Mouse (Mus musculus): Measurements from ENCODE around the gene Gm20662. TPM values are rescaled to one million over a fixed set of nuclear protein-coding genes. Genes with fewer than 3 reads are reported as not detected.

Gene Gm20662
- polyA plus RNA-seq, 1 experiment: 6.9 TPM

DNA sequence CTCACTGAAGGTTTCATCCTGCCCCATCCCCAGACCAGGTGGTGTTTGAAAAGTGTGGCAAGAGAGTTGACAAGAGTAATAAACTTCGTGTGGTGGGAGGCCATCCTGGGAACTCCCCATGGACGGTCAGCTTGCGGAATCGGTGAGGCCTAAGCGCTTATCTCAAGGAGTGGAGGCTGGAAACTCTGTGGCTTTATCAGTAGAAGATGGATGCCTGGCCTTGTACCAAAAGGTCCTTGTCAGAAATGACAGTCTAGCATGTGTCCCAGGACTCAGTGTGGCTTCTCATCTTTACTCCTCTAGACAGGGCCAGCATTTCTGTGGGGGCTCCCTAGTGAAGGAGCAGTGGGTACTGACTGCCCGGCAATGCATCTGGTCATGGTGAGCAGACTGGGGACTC, 87.4 kb downstream of the Gm20662 start:
- Histone ChIP-seq H3K27me3 (ENCODE audit: control insufficient read depth, insufficient read depth, low read length) (no peaks in the 10 kb centered on the region), H3K4me3 (replicated peaks; ENCODE audit: insufficient read depth, low read depth, low read length) (no peak overlapping the region), H3K27ac (ENCODE audit: insufficient read depth, low read length) (no peak overlapping the region), H3K4me1 (ENCODE audit: control insufficient read depth, insufficient read depth, low read length) (peaks cover 15% of the 10 kb centered on the region)
- TF ChIP-seq POLR2A (IDR thresholded peaks at IDR 0.05; ENCODE audit: borderline replicate concordance, insufficient read depth, low read length): no peak
- TF ChIP-seq CTCF (IDR thresholded peaks at IDR 0.05; ENCODE audit: borderline replicate concordance, insufficient read depth, low read depth, low read length): no peak
- no peak for DNase-seq
- WGBS: 90% methylated on average over 6 of the region's 6 CpGs

DNA sequence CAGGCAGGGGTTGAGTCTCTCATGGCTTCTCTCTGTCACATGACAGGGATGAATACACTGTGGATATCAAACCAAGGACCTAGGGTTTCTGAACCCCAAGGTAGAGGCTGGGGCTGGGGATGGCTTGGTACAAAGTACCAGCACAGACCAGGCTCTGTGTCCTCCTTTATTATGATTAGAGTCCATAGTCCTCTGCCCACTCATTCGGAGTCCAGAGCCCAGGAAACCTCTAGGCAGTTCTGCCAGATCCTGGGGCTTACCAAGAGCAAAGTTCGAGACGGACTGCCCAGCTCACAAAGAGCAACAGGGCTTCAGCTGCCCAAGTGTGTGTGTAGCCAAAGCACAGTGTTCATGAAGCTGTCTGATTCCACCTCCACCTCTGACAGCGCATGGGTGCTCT, 89.1 kb downstream of the Gm20662 start:
- no peak for TF ChIP-seq POLR2A (IDR thresholded peaks at IDR 0.05; ENCODE audit: borderline replicate concordance, insufficient read depth, low read length)
- TF ChIP-seq CTCF (IDR thresholded peaks at IDR 0.05; ENCODE audit: borderline replicate concordance, insufficient read depth, low read depth, low read length): no peak
- no peak for DNase-seq
- H3K27ac ChIP-seq (ENCODE audit: insufficient read depth, low read length): no peak overlapping the region

DNA sequence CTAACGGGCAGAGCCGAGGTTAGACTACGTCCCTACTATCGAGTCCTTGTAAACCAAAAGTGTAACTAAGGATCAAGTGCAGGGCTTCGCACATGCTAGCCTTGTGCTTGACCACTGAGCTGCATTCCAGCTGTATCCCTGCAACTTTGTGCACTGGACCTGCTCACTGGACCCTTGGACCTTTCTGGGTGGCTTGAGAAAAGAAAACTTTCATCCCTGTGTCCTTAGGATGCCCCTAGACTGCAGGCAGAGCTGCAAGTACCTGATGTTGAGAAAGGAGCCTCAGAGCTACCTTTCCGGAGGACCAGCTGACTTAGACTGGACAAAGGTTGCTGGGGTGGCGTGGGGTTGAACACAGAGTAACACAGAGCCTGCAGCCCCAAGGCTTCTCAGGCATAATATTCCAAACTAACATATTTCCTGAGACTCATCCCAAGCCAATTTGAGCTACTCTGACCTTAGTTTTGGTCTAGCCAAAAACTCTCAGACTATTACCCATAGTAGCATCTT, 94.5 kb downstream of the Gm20662 start:
- no peaks in the 10 kb centered on the region for H3K27me3 ChIP-seq (ENCODE audit: control insufficient read depth, insufficient read depth, low read length)
- H3K4me3 ChIP-seq (replicated peaks; ENCODE audit: insufficient read depth, low read depth, low read length): no peak overlapping the region
- DNase-seq: no peak
- no peak for TF ChIP-seq POLR2A (IDR thresholded peaks at IDR 0.05; ENCODE audit: borderline replicate concordance, insufficient read depth, low read length)
- no peak for TF ChIP-seq CTCF (IDR thresholded peaks at IDR 0.05; ENCODE audit: borderline replicate concordance, insufficient read depth, low read depth, low read length)
- H3K4me1 ChIP-seq (ENCODE audit: control insufficient read depth, insufficient read depth, low read length): no peaks in the 10 kb centered on the region; the same call in 1 of the 2 replicates
- 96% methylated on average over 7 of the region's 7 CpGs for WGBS
- no peak overlapping the region for H3K27ac ChIP-seq (ENCODE audit: insufficient read depth, low read length)

More for the DNA sequence above, 89.1 kb downstream of the Gm20662 start:
- 88% methylated on average over 4 of the region's 4 CpGs for WGBS
- Histone ChIP-seq H3K27me3 (ENCODE audit: control insufficient read depth, insufficient read depth, low read length) (no peaks in the 10 kb centered on the region), H3K4me3 (replicated peaks; ENCODE audit: insufficient read depth, low read depth, low read length) (no peak overlapping the region), H3K4me1 (ENCODE audit: control insufficient read depth, insufficient read depth, low read length) (peaks cover 11% of the 10 kb centered on the region)

DNA sequence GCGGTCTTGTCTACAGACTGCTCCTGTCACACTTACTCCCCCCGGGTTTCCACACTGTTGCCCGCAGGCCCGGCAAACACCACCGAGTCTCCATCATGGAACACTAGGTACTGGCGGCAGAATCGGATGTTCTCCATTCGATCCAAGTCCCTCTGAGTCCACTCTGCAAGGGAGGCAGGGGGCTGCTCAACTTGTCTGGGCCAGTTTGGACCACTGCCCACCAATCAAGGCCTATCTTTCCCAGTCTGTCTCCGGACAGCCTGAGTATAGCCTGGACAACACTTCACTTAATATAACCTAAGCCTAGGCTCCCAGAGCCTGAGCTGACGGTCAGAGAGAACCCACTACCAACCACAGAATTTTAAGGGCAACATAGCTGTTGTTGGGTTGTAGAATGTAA, 97.4 kb downstream of the Gm20662 start:
- peak overlapping the region; percentile 61 for H3K4me3 ChIP-seq (replicated peaks; ENCODE audit: insufficient read depth, low read depth, low read length)
- 0 out of 2 replicates have a peak overlapping the region, but pooled peaks have one; percentile 40 for H3K27ac ChIP-seq (ENCODE audit: insufficient read depth, low read length)

DNA sequence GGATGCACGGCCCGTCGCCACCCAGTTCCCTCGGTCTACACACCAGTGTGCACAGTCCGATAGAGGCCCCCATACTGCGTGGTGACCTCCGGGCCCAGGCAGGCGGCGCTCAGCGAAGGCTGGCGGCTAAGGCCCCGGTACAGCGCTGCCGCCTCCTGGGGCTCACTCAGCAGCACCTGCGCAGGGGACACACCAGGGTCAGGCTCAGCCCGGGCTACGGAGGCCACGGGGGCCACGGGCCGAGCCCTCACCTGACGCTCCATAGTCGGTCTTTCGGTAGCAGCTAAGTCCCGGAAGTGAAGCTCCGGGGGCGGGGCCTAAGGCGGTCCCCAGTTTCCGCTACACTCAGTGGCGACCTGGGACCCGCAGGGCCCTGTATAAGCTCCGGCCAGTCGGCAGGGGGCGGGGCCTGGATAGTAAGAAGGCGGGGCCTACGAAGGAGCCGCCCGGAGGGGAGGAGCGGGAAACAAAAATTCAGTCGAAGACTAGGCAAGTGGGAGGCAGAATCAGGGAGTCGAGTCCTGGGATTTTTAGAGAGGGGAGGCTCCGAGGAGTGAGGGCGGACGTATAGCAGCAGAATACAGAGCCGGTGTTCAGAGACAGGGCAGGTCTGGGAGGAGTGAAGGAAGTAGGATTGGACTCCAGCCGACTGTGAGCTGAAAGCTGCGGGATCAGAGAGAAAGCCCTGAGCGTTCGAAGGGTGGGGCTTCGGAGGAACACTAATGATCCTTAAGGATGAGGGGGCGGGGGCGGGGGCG, 98.2 kb downstream of the Gm20662 start, which contains the start of gene Apeh:
TSS of gene Apeh (minus strand) at position 423 of the 758 bp plus-strand sequence.
- Histone ChIP-seq H3K4me1 (ENCODE audit: control insufficient read depth, insufficient read depth, low read length) (peaks cover 15% of the 10 kb centered on the region), H3K4me3 (replicated peaks; ENCODE audit: insufficient read depth, low read depth, low read length) (peak within 1 kb of the TSS; percentile 61), H3K27ac (ENCODE audit: insufficient read depth, low read length) (peak within 1 kb of the TSS; percentile 68), H3K27me3 (ENCODE audit: control insufficient read depth, insufficient read depth, low read length) (no peaks in the 10 kb centered on the region)
- TF ChIP-seq CTCF (IDR thresholded peaks at IDR 0.05; ENCODE audit: borderline replicate concordance, insufficient read depth, low read depth, low read length): no peak
- TF ChIP-seq POLR2A (IDR thresholded peaks at IDR 0.05; ENCODE audit: borderline replicate concordance, insufficient read depth, low read length): no peak
- under 1% methylated on average over 52 of the region's 52 CpGs for WGBS
- peak; percentile 92 to 93 for DNase-seq

More for the DNA sequence above, 97.4 kb downstream of the Gm20662 start:
- DNase-seq: peak in 1 of 2 experiments; percentile 42
- TF ChIP-seq CTCF (IDR thresholded peaks at IDR 0.05; ENCODE audit: borderline replicate concordance, insufficient read depth, low read depth, low read length): no peak
- TF ChIP-seq POLR2A (IDR thresholded peaks at IDR 0.05; ENCODE audit: borderline replicate concordance, insufficient read depth, low read length): no peak
- 27% methylated on average over 10 of the region's 10 CpGs for whole genome bisulfite sequencing
- Histone ChIP-seq H3K27me3 (ENCODE audit: control insufficient read depth, insufficient read depth, low read length) (no peaks in the 10 kb centered on the region), H3K4me1 (ENCODE audit: control insufficient read depth, insufficient read depth, low read length) (peaks cover 11% of the 10 kb centered on the region)

Other genes starting within 250 kb of the Gm20662 start
- 126 and 129 TPM in 2 replicates for gene Rbm5, start 225.4 kb upstream of the Gm20662 start, polyA plus RNA-seq (2012; rRNA removed)
- gene Rbm6, start 123.1 kb upstream of the Gm20662 start, polyA plus RNA-seq (2012; rRNA removed): 64.5 and 66.4 TPM in 2 replicates
- 32.4 and 34.4 TPM in 2 replicates for gene Mon1a, start 108.2 kb upstream of the Gm20662 start, polyA plus RNA-seq (2012; rRNA removed)
- gene Mst1r, start 89.5 kb upstream of the Gm20662 start, polyA plus RNA-seq (2012; rRNA removed): 0.71 and 1.0 TPM in 2 replicates
- gene Actl11, start 67.9 kb upstream of the Gm20662 start, polyA plus RNA-seq (2012; rRNA removed): not detected in 2 replicates
- 20.2 and 25.1 TPM in 2 replicates for gene Camkv, start 60.7 kb upstream of the Gm20662 start, polyA plus RNA-seq (2012; rRNA removed)
- 1.5 and 2.2 TPM in 2 replicates for gene Traip, start 46.2 kb upstream of the Gm20662 start, polyA plus RNA-seq (2012; rRNA removed)
- 8.0 and 10.0 TPM in 2 replicates for gene Uba7, start 20.8 kb upstream of the Gm20662 start, polyA plus RNA-seq (2012; rRNA removed)
- gene Gm20661, start 13.3 kb upstream of the Gm20662 start, polyA plus RNA-seq (2012; rRNA removed): 0.20 and 0.38 TPM in 2 replicates
- gene Inka1, start 10.5 kb upstream of the Gm20662 start, polyA plus RNA-seq (2012; rRNA removed): 4.1 and 5.7 TPM in 2 replicates
- 2.2 and 4.1 TPM in 2 replicates for gene Cdhr4, start 3.9 kb upstream of the Gm20662 start, polyA plus RNA-seq (2012; rRNA removed)
- 191 and 245 TPM in 2 replicates for gene Ip6k1, start 6.2 kb downstream of the Gm20662 start, polyA plus RNA-seq (2012; rRNA removed)
- gene Gmppb, start 52.9 kb downstream of the Gm20662 start, polyA plus RNA-seq (2012; rRNA removed): 16.5 and 28.7 TPM in 2 replicates
- gene Amigo3, start 56.8 kb downstream of the Gm20662 start, polyA plus RNA-seq (2012; rRNA removed): 2.7 TPM in 2 replicates
- 0.13 TPM in 1 of 2 replicates, not detected in the other for gene Mst1, start 84.1 kb downstream of the Gm20662 start, polyA plus RNA-seq (2012; rRNA removed)
- gene Rnf123, start 87.0 kb downstream of the Gm20662 start, polyA plus RNA-seq (2012; rRNA removed): 184 and 213 TPM in 2 replicates
- gene Apeh, start 98.3 kb downstream of the Gm20662 start, polyA plus RNA-seq (2012; rRNA removed): 69.6 and 83.5 TPM in 2 replicates
- gene Bsn, start 194.0 kb downstream of the Gm20662 start, polyA plus RNA-seq (2012; rRNA removed): 70.0 and 77.6 TPM in 2 replicates